Mouse (Mus musculus) CD4-positive, CD25-positive, alpha-beta regulatory T cell, adult 4 months (primary cell): ENCODE measurements at regions not wholly inside any gene's neighbourhood (a gene's known extent, or its start where the extent isn't known, plus 50 kb on each side); places are given as distances from the start of the nearest gene placed in this dataset.
"Not testable (repeated sequence)": the region's sequence is repeated elsewhere in the genome, so short reads cannot be mapped to it uniquely, and the experiment has no call there.

Source experiments
- ATAC-seq: one replicate; pipeline ENCODE4 v1.8.0; 2017

DNA sequence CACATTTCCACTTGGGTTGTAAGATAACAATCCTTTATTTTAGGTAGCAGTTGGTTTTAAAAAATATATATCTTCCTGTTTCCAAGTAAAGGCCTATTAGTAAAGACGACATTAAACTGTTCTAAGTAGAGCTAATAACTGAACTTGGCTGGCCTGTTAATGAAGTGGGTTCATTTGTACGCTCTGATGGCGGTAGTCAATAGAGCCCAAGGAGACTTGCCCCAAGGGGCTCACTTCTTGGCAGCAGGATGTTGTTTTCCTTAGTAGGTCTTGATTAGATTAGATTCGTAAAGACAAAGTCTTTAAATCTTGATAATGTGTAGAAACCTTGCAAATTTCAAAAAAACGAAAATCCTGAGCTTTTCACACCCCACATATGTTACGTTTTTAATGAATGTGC is 135.4 kb upstream of the Rapgef5 start:
- no peak for ATAC-seq

DNA sequence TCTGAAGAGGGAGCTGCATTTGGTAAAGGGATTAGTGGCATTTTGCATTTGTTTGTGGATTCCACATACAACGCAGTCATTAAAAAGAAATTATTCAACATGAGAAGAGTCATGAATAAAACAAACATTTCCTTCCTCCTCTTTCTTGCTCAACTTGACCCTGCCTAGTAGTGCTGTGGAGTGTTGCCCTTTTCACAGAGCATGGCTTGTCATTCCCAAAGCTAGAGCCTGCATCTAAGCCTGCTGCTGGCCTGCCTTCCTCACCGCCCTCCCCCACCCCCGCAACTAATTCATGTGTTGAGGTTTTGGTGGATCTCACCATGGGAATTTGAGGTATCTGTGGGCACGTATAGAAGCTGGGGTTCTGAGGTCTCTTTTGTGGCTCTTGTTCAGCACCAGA is 133.6 kb upstream of the Rapgef5 start:
- not testable (repeated sequence) for ATAC-seq

DNA sequence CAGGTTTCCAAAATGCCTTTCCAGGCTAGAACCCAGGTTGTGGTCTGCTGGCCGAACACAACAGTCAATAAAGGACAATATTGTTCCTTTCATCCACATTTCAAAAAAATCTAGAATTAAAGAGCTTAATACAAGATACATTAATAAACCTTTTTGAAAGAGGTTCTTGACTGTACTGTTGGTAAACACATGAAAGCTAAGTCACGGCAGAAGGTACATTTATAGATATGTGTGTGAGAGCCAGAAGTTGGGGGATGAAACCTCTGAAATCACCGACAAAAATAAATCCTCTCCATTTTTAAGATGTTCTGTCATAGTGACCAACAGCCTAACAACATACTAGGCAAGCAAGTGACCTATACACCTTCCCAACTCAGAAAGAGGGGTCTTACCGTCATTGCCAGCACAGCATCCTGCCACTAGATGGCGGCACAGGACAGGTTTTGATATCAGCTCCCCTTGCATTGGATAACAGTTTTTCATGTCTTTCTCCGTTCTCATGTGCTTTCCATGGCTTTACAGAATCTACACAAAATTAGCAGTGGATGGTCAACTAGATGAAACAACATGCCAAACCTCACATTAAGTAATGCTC is 131.1 kb upstream of the Rapgef5 start:
- ATAC-seq: peak; percentile 84

GRCm38 (mm10) chr12:117385697-117386096 is 130.6 kb upstream of the Rapgef5 start:
- no peak for ATAC-seq

DNA sequence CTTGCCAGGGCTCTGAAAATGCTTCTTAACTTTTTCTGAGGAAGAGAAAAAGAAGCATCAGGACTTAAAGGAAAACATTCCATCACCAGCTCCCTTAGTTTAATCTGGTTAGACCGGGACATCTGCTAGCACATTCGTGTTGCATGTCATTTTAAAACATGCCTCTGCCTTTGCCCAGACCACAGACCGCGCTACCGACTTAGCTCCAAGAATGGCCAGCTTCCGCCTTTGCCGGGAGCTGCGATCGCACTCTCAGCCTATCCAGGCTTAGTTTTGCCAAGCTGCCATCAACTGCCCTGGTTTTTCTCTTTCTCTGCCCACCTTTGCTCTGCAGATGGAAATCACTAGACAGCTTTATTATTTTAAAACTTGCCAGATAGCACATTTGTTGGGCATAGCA is 129.3 kb upstream of the Rapgef5 start:
- ATAC-seq: no peak

- ATAC-seq: no peak
Observed at GRCm38 (mm10) chr12:117389516-117390347, 126.5 kb upstream of the Rapgef5 start.

DNA sequence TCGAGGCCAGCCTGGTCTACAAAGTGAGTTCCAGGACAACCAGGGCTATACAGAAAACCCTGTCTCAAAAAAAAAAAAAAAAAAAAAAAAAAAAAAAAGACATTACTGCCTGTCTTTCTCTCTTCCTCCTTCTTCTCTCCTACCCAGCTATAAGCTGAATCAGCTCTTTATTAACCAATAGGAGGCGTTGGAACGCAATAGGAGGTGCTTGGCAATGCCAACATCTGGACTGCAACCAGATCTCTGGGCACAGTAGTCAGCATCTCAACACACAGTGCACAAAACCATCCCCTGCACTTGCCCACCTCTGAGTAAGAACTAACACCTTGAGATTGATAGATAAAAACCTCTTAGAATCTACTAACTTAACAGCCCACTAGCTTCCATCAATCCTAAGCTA is 118.8 kb upstream of the Rapgef5 start:
- ATAC-seq: no peak

DNA sequence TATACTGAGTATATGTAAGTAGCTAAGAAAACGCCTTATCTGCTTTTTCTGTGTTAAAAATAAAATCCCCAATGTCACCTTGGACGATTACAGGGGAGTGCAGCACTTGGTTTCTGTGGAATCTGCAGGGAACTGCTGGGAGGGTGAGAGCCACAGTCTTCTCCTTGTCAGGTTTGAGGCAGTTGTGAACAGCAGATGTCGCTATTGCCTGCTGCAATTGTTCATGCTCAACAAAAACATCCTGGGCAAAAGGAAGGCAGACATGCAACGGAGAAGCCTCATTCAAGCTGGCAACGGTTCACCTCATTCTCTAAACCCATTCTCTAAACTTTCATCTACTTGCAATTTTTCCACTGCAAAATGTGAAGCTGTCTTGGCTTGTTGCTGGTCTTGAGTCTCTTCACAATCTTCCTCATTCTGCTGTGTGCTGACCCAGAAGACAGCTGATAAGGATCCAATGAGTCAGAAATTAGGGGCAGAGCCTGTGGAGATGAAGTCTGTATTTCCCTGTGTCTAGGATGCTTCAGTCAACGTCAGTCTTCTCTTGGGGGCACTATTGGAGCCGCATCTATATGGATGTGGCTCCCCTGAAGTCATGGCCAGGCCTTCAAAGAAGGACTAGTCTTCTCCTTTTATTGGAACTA is 112.6 kb upstream of the Rapgef5 start:
- peak; percentile 78 for ATAC-seq

GRCm38 (mm10) chr12:117404157-117404752 is 112.0 kb upstream of the Rapgef5 start:
- ATAC-seq: no peak

DNA sequence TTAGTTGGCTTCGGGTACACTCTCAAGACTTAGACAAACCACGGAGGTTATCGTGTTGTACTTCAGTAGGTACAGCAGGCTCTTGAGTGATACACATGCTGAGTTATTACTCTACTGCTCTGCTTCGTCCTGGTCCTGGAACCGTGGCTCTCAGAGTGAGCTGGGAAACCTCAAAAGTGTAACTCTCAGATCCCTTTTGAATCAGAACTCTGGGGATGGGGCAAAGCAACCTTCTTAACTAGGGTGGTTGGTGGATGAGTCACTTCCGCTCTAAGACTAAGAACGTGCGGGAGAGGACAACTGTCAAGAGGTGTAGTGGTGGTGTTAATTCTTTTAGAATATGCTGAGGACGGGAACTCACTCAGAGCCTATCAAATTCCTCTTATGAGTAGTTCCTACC is 109.4 kb upstream of the Rapgef5 start:
- ATAC-seq: peak; percentile 78

DNA sequence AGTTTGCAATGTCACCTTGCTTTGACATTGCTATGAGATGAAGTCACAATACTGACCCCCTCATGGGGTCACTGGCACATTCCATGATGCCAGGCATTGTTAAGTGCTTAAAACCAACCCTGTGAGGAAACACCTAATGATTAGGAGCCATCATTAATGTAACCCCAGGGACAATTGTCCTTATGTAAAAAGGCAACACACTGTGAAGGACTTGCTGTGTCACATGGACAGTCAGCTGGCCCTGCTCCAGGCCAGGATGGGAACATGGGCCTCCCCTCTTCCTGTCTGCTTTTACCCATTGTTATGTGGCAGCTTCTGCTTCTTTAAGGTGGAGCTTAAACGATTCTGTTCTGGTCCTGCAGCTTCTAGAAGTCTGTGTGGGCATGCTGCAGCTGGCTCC is 105.7 kb upstream of the Rapgef5 start:
- ATAC-seq: no peak

DNA sequence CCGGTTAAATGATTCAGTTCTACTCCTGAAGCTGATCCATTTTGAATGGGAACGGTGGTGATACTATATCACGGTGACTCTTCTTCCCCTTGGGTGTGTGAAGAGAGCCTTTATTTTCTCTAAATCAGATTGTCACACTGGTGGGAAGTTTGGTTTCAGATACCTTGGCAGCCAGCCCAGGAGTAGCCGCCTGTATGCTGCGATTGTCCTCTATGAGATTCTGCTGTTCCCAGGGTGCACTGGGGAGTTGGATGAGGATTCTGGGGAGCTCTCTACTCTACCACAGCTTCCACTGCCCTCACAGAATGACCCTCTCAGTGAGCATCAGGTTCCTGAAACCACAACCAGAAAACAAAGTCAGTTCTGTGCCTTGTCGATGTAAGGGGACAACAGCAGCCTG is 104.0 kb upstream of the Rapgef5 start:
- ATAC-seq: no peak

- peak; percentile 79 for ATAC-seq
Observed at GRCm38 (mm10) chr12:117412779-117413505, 103.3 kb upstream of the Rapgef5 start.

DNA sequence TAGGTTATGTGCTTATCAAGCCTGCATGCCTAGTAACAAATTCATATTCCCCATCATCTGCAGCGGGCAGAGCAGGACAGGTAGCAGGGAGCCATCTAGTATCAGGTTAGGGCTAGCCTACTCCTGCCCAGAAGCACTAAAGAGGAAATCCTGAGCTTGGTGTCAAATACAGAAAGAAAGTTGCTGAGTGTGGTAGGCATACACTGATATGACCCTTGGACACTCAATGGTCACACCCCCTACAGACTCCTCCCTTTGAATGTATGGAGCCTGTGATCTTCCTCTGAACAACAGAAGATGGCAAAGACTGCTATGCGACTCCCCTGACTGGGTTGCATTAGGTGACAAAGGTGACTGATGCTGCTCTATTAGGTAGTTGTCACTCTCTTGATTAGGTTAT is 102.3 kb upstream of the Rapgef5 start:
- ATAC-seq: no peak

GRCm38 (mm10) chr12:117415146-117415545 is 101.1 kb upstream of the Rapgef5 start:
- no peak for ATAC-seq

- ATAC-seq: peak; percentile 96
Observed at GRCm38 (mm10) chr12:117417991-117418390, 98.3 kb upstream of the Rapgef5 start.

- ATAC-seq: no peak
Observed at GRCm38 (mm10) chr12:117422315-117422978, 93.8 kb upstream of the Rapgef5 start.

DNA sequence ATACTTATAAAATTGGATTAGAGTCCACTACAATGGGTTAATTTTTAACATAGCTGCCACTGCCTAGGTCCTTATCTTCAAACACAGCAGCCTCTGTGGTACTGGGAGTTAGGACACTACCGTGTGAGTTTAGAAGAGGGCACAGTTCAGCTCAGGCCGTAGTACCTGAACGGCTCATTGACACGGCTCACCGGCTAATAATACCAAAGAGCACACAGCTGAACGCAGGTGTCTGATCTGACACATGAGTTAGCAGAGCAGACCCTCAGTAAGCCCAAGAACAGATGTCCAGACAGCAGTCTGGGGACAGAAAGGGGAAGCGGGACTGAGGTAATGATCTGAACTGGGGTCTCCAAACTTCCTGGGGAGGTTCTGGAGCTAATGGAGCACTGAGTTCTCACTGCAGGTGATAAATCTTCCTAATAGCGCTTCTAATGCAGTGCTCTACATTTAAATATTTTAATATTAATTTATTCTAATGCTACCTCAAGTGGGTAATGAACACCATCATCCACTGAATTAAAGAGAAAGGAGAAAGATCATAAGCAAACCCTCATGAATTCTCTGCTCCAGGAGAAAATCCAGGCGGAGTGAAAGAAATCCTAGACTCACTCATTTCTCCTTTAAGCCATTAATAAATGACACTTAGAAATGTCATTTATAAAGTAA is 90.8 kb upstream of the Rapgef5 start:
- no peak for ATAC-seq

DNA sequence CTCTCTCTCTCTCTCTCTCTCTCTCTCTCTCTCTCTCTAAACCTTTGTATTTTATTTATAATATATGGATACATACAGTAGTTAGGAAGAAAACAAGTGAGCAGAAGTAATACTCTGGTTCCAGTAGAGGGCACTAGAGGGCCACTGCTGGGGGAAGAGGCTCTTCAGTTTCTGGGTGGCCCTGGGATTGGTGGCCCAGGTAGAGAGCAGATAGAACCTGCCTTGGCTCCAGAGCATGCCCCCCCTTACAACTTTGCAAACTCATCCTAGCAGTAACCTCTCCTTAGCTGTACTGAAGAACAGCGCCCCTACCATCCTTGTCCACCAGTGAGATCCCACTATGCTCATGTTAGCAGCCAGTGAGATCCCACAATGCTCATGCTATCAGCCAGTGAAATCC is 88.8 kb upstream of the Rapgef5 start:
- ATAC-seq: peak; percentile 58

DNA sequence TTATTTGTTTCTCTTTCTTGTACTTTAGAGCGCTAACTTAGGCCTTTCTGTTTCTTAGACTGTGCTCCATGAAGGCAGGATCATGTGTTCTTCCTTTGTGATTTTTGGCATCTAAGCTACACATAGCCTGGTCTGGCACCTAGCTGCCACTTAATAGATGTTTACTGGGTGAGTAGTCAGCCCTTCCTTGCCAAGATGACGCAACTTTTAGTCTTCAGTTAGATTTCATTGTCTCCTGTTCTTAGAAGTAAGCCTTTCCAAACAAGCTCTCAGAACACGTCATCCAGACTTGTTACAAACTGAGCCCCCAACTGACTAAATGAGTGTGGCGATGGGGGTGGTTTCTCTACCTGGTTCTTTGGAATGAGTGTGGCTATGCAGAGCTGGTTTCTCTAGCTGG is 85.4 kb upstream of the Rapgef5 start:
- ATAC-seq: no peak

- ATAC-seq: no peak
Observed at GRCm38 (mm10) chr12:117432788-117433187, 83.5 kb upstream of the Rapgef5 start.

DNA sequence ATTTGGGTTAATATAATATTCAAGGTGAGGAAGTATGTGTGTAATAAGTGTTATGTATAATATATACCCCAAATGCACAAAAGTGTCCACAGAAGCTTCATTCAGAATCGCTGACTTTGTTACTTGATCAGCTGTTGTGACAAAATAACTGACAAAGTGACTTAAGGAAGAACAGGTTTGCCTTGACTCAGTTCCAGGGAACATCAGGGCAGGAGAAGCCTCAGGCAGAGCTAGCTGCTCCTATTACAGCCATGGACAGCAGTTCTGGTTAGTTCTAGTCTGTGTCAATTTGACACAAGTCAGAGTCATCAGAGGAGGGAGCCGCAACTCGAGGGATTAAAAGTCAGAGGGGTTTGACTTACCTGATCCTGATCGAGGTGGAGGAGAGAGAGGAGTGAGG is 79.3 kb upstream of the Rapgef5 start:
- ATAC-seq: no peak
